Mouse (Mus musculus): Measurements from ENCODE around the gene Gga2. TPM values are rescaled to one million over a fixed set of nuclear protein-coding genes. Genes with fewer than 3 reads are reported as not detected.

Gga2 gene
- polyA plus RNA-seq, 1 experiment: 29.2 TPM

- no peak for DNase-seq (ENCODE audit: extremely low spot score in 1 of 2, low spot score in 1 of 2)
These were observed 8.1 kb downstream of the Gga2 start for GRCm38 (mm10) chr7:122012949-122013348.

DNA sequence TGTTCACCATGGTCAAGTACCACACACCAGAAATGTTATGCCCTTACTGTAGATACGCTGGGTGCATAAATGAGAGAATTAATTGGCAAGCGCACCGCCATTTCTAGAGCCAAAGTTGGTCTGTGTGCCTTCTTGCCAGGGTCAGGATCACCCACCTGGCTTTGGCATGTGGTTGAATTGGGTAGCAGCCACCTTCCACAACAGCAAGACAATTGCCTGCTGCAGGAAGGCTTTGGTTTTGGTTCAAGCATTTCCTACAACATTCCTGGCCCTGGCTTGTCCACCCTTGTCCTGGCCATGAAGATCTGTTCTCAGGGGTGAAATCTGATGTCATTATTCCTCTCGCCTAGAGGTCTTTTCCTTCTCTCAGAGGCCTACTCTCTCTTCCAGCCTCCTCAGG is 8.7 kb downstream of the Gga2 start:
- no peak for DNase-seq (ENCODE audit: extremely low spot score in 1 of 2, low spot score in 1 of 2)

DNA sequence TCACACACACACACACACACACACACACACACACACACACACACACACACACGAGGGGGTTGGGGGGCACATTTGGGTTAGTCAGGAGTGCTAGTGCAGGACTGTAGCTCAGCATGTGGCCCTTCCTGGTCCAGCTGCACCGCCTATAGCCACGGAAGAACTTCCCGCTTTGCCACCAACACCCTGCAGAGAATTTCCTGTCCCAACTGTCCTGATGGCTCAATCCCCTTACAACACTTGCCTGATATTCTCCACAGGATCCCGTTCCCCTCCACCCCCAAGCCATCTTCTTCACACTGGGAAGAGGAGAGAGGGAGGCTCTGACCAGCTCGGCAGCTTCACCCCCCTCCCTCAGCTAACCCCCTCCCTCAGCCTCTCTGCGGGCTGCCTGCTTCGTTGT is 20.6 kb downstream of the Gga2 start:
- no peak for DNase-seq (ENCODE audit: extremely low spot score in 1 of 2, low spot score in 1 of 2)

GRCm38 (mm10) chr7:121995961-121996360 is 25.1 kb downstream of the Gga2 start:
- no peak for DNase-seq (ENCODE audit: extremely low spot score in 1 of 2, low spot score in 1 of 2)

DNA sequence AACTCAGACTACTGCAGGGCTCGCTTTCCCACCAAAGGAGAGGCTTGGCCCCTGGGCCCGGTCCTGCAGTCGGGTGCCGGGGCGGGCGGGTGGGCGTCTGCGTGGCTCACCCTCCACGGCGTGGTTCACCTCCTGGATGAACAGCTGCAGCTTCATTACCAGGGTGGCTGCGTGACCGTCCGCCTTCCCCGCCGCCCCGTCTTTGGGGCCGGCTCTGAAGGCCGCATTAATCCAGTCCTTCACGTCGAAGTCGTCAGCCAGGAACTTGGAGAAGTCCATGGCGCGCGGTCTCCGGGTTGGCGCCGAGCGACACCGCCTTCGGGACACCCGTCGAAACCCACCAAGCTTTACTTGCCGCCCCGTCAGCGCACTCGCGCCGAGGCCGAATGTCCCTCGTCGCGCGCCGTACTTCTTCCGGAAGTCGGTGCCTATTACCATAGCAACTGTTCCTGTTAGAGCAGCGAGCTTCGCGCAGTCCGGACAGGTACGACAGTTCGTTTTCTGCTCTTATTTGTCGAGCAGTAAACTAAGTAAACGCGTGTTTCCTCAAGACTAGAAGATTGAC is 39.6 kb downstream of the Gga2 start, which contains the start of gene Cog7:
Cog7 (minus strand) TSS at position 405 of the 565 bp plus-strand sequence.
- DNase-seq (ENCODE audit: extremely low spot score in 1 of 2, low spot score in 1 of 2): peak; percentile 76 to 95

GRCm38 (mm10) chr7:121975031-121975430 is 46.0 kb downstream of the Gga2 start:
- peak in 1 of 2 experiments; percentile 71 for DNase-seq (ENCODE audit: extremely low spot score in 1 of 2, low spot score in 1 of 2)

DNA sequence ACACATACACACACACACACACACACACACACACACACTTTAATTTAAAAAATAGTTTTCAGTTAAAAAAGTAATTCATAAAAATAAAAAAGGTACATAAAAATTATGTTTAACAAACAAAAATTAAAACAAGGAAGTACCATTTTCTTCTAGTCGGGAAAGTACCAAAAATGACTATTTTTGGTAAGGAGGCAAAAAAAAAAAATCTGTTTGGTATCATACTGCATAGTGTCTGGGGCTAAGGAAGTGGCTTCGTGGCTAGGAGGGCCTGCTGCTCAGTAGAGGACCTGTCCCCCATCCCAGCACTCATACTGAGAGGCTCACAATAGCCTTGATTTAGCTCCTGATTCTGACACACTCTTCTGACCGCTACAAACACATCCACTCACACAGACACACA is 49.3 kb downstream of the Gga2 start:
- DNase-seq (ENCODE audit: extremely low spot score in 1 of 2, low spot score in 1 of 2): no peak

GRCm38 (mm10) chr7:121970250-121970649 is 50.8 kb downstream of the Gga2 start:
- DNase-seq (ENCODE audit: extremely low spot score in 1 of 2, low spot score in 1 of 2): no peak

DNA sequence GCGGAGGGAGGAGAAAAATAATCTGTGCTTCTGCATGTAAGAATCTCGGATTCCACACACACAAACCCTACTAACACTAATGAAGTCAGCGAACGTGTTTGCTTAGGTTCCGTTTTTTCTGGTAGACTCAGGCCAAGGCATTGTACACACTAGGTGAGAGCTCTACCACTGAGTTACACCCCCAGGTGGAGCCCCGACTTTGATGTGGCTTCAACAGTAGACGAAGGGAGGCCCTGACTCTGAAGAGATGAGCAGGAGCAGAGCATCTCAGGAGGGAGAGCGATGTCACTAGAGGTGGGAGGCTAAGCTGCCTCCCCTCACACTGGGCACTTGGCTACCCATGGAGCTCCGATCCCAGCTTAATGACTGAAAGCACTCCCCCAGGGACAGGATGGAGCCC is 52.2 kb downstream of the Gga2 start:
- no peak for DNase-seq (ENCODE audit: extremely low spot score in 1 of 2, low spot score in 1 of 2)

DNA sequence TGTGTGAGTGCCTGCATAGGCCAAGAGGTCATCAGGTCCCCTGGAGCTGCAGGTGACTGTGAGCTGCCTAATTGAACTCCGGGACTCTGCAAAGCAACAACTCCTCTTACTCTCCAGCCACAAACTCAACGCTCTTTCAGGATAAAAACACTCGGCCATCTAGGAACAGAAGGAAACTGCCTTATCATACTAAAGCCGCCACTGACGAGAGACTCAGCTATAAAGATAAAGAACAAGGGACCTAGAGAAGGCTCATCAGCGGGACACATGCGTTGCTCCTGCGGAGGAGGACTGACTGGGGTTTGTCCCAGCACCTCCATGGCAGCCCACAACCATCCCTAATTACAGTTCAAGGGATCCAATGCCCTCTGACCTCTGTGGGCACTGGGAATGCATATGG is 52.8 kb downstream of the Gga2 start:
- no peak for DNase-seq (ENCODE audit: extremely low spot score in 1 of 2, low spot score in 1 of 2)

GRCm38 (mm10) chr7:121966169-121966568 is 54.9 kb downstream of the Gga2 start:
- no peak for DNase-seq (ENCODE audit: extremely low spot score in 1 of 2, low spot score in 1 of 2)

DNA sequence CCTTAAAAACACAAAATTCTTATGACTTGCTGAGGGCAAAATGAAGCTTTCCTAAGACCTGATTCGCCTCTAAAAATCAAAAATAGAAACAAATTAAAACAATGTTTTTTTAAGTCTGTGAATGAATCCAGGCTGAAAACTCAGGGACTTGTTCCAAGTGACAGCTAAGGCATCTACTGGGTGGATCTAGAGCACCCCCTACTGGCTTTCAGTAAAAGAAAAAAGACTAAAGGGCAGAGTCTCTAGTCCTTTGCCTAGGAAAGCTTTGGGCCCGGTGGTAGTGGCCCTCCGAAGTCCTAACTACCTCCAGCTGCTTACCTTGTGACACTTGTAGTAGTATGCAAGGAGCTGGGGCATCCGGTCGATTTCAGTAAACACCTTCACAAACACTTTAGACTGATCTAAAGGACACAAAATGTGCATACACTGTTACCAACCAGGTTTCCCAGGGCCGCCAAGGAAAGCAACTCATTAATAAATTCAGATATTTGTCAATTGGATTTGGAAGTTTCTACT is 57.1 kb downstream of the Gga2 start:
- peak in 1 of 2 experiments; percentile 89 for DNase-seq (ENCODE audit: extremely low spot score in 1 of 2, low spot score in 1 of 2)

DNA sequence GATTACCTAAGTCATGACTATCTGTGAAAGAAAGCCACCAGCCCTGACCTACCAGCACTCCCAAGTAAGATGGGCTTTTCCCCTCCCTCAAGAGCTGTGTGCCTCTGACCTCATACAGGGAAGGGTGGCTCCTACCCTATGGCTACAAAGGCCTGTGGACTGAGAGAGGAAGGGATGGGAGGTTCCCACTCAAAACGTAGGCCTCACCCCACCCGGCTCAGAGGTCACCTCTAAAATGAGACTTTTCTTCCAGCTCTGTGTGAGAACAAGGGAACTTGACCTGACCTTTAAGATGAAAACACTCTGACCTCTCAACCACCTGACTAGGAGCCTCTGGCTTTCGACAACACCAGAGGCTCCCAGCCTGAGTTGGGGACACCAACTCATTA is 58.5 kb downstream of the Gga2 start:
- DNase-seq (ENCODE audit: extremely low spot score in 1 of 2, low spot score in 1 of 2): no peak

DNA sequence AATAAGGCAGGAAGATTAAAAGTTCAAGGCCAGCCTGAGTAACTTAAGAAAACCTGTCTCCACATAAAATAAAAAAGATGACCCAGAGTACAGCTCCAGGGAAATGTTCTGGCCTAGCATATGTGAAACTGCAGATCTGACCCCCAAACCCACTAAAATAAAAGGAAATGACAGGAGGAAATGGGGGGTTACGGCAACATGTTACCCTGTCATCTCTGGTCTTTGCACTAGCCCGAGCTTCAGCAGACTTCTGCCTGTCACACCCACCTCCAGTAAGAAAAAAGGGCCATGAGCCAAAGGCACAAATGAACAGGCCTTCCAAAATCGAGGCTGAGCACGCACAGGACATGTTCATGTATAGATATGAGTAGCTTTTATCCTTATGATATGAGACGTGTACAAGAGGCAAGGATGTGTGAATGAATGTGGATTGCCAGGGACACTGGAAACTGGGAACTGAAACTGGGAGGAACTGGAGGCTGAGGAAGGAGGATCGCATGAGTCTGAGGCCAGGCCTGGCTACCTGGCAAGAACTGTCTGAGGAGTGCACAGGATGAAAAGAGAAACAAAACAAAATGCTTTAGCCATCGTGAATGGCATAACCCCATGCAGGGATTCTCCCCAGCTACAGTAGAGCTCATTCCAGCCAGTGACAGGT is 59.0 kb downstream of the Gga2 start:
- DNase-seq (ENCODE audit: extremely low spot score in 1 of 2, low spot score in 1 of 2): no peak

DNA sequence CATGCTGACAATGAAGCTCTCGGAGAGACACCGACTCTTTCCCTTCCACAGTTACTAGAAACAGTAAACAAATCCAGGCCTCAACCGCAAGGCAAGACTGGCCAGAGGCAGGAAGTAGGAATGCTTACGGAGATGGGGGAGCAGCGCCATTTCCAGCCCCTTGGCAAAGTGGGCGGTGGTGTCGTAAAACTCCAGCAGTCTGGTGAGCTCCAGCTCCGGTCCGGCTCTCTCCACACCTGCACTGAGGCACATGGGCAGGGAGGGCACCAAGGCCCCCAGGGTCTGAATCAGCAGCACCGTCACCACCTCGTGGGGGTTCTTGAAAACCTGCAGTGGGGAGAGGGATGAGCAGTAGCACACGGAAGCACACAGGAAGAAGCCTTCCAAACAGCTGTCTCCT is 65.2 kb downstream of the Gga2 start:
- DNase-seq (ENCODE audit: extremely low spot score in 1 of 2, low spot score in 1 of 2): no peak

- DNase-seq (ENCODE audit: extremely low spot score in 1 of 2, low spot score in 1 of 2): no peak
These were observed 65.9 kb downstream of the Gga2 start for GRCm38 (mm10) chr7:121954891-121955669.

DNA sequence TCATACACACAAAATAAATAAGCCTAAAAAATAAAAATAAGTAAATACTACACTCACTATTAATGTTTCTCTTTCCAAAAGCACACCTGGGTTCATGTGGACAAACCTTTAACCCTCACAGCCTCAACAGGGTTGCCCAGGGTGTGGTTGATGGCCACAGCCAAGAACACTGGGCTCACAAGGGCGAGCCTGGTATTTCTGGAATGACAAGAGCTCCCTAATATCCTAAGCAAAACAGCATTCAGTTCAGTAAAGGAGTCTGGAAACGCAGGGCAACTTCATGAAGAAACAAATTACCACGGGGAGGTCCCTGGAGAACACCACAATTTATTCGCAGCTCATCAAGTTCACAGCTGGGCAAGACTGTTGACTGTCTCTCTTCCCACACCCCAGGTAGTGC is 73.5 kb downstream of the Gga2 start:
- DNase-seq (ENCODE audit: extremely low spot score in 1 of 2, low spot score in 1 of 2): no peak

DNA sequence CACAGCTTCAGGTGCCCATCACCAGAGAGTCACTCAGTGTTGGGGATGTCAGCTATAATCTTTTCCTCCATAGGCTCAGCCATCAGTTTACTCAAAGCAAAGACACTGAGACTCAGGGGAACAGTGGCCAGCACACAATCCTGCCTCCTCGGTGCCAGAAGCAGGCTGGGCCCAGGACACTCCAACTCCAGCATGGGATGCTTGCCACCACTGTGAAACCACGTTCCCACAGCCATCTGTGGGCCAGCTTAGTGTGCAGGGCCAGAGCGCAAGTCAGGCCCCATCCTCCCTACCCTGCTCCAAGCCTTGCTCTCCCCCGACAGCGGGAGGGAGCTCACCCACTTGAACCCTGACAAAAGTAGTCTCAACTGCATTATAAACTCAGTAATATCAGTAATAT is 74.8 kb downstream of the Gga2 start:
- no peak for DNase-seq (ENCODE audit: extremely low spot score in 1 of 2, low spot score in 1 of 2)

GRCm38 (mm10) chr7:121942371-121942770 is 78.7 kb downstream of the Gga2 start:
- no peak for DNase-seq (ENCODE audit: extremely low spot score in 1 of 2, low spot score in 1 of 2)

DNA sequence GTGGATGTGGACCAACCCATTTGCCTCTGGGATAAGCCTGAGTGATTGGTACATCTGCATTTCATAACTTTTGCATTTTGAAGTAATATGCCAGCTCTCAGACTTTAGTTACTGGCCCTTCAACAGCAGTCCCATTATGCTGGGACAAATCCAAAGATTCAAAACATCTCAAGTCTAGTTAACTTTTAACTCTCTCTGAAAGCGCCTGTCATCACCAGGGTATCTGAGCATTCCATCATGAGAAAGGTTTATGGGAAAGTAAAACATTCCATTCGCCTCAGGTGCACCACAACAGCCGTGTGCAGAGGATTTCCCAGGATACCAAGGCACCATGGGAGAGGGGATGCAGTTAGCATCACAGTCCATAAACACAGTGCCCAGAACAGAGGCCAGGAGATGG is 79.4 kb downstream of the Gga2 start:
- no peak for DNase-seq (ENCODE audit: extremely low spot score in 1 of 2, low spot score in 1 of 2)

DNA sequence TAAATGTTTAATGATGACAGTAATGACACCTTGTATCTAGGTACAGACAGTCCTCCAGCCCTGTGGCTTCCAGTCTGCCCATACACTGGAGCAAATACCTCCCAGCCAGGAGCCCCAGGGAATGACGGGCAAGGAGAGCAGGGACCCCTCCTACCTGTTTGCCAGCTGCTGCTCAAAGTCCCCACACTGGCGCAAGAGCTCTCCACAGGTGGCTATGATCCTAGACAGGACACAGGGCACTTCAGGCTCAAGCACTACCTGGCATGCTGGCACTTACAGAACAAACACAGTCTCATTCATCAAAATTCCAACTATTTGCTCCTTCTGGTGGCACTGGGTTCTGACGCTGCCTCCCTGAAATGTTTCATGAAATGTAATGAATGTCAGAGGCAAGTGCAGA is 80.0 kb downstream of the Gga2 start:
- DNase-seq (ENCODE audit: extremely low spot score in 1 of 2, low spot score in 1 of 2): no peak

DNA sequence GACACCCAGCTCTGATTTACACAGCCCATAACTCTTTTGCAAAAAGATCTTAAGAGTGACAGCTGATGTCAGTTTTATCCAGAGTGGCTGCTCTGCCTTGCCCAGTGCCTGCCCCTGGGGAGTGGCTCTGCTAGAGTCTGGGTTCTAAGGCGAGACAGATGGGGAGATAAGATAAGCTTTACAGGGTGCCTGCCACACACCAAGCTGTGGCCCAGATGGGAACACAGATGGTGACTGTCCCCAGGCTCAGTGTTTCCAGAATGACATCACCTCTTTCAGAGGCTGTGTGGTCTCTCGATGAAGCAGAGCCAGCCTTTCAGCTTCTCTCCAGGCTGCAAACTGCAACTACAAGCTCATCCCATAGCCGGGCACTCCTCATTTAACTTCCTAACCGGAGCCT is 81.3 kb downstream of the Gga2 start:
- peak; percentile 61 to 85 for DNase-seq (ENCODE audit: extremely low spot score in 1 of 2, low spot score in 1 of 2)

All from frontal cortex, adult 2 months (tissue).